Mouse (Mus musculus): Measurements from ENCODE around the gene Spon1.

The Spon1 gene

GRCm38 (mm10) chr7:113765667-113766497 is at the start of gene Spon1:
Gene Spon1, plus strand, starts transcription at chr7:113765998.
- DNase-seq (ENCODE audit: low spot score): peak; percentile 29

- DNase-seq (ENCODE audit: low spot score): no peak
These were observed 43.8 kb upstream of the Spon1 start for GRCm38 (mm10) chr7:113721994-113722393.

- DNase-seq (ENCODE audit: low spot score): no peak
These were observed 41.9 kb upstream of the Spon1 start for GRCm38 (mm10) chr7:113723905-113724304.

- no peak for DNase-seq (ENCODE audit: low spot score)
These were observed 37.6 kb upstream of the Spon1 start for GRCm38 (mm10) chr7:113727999-113728713.

GRCm38 (mm10) chr7:113728926-113729325 is 36.9 kb upstream of the Spon1 start:
- DNase-seq (ENCODE audit: low spot score): no peak

GRCm38 (mm10) chr7:113730406-113731247 is 35.2 kb upstream of the Spon1 start:
- no peak for DNase-seq (ENCODE audit: low spot score)

- no peak for DNase-seq (ENCODE audit: low spot score)
These were observed 27.9 kb upstream of the Spon1 start for GRCm38 (mm10) chr7:113737790-113738362.

- peak; percentile 28 for DNase-seq (ENCODE audit: low spot score)
These were observed 26.6 kb upstream of the Spon1 start for GRCm38 (mm10) chr7:113739181-113739580.

GRCm38 (mm10) chr7:113742644-113743043 is 23.2 kb upstream of the Spon1 start:
- DNase-seq (ENCODE audit: low spot score): no peak

- DNase-seq (ENCODE audit: low spot score): no peak
These were observed 21.8 kb upstream of the Spon1 start for GRCm38 (mm10) chr7:113743982-113744381.

GRCm38 (mm10) chr7:113756616-113757015 is 9.2 kb upstream of the Spon1 start:
- DNase-seq (ENCODE audit: low spot score): no peak

- DNase-seq (ENCODE audit: low spot score): peak; percentile 45
These were observed 6.6 kb upstream of the Spon1 start for GRCm38 (mm10) chr7:113759212-113759611.

- DNase-seq (ENCODE audit: low spot score): no peak
These were observed 665 bp upstream of the Spon1 start for GRCm38 (mm10) chr7:113765133-113765532.

- DNase-seq (ENCODE audit: low spot score): no peak
These were observed 722 bp downstream of the Spon1 start for GRCm38 (mm10) chr7:113766498-113766941.

GRCm38 (mm10) chr7:113767546-113767945 is 1.7 kb downstream of the Spon1 start:
- DNase-seq (ENCODE audit: low spot score): no peak

- no peak for DNase-seq (ENCODE audit: low spot score)
These were observed 2.6 kb downstream of the Spon1 start for GRCm38 (mm10) chr7:113768174-113768935.

GRCm38 (mm10) chr7:113769281-113769680 is 3.5 kb downstream of the Spon1 start:
- no peak for DNase-seq (ENCODE audit: low spot score)

GRCm38 (mm10) chr7:113772135-113772534 is 6.3 kb downstream of the Spon1 start:
- DNase-seq (ENCODE audit: low spot score): no peak

GRCm38 (mm10) chr7:113773436-113773835 is 7.6 kb downstream of the Spon1 start:
- DNase-seq (ENCODE audit: low spot score): peak; percentile 9

GRCm38 (mm10) chr7:113774039-113774438 is 8.2 kb downstream of the Spon1 start:
- peak; percentile 69 for DNase-seq (ENCODE audit: low spot score)

GRCm38 (mm10) chr7:113774906-113775305 is 9.1 kb downstream of the Spon1 start:
- peak; percentile 38 for DNase-seq (ENCODE audit: low spot score)

Data from urinary bladder, postnatal 14 days (tissue).